Mouse (Mus musculus): Measurements from ENCODE around the gene Usp45. TPM values are rescaled to one million over a fixed set of nuclear protein-coding genes. Genes with fewer than 3 reads are reported as not detected.

The Usp45 gene
- polyA plus RNA-seq (2015; fragmentation: Nextera tagmentation; extraction: Ambion mirVana): 4.1 and 4.7 TPM in 2 replicates

DNA sequence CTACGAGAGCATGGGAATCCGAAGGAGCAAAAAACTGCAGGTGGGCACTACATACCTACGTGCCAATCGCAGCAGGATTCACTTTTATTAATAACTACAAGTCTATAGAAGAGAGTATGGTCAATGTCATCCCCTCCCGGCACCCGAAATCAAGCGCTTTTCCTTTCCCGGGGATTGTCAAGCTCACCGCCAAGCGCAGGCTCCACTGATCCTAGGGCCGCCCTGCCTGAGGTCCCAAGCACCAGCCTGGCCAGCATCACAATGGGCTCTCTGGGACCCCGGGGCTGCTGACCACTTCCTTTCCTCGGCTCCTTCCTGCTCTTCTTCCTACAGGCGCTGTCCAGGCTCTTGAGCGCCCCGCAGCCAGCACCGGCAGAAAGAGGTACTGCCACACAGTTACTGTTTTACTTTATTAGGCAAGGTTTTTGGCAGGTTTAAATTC lies at the start of gene Usp45, which contains the start of gene Tstd3:
Gene Usp45, plus strand, starts transcription at position 294 of the 442 bp plus-strand sequence.
Gene Tstd3, minus strand, starts transcription at position 350 of the 442 bp plus-strand sequence.

DNA sequence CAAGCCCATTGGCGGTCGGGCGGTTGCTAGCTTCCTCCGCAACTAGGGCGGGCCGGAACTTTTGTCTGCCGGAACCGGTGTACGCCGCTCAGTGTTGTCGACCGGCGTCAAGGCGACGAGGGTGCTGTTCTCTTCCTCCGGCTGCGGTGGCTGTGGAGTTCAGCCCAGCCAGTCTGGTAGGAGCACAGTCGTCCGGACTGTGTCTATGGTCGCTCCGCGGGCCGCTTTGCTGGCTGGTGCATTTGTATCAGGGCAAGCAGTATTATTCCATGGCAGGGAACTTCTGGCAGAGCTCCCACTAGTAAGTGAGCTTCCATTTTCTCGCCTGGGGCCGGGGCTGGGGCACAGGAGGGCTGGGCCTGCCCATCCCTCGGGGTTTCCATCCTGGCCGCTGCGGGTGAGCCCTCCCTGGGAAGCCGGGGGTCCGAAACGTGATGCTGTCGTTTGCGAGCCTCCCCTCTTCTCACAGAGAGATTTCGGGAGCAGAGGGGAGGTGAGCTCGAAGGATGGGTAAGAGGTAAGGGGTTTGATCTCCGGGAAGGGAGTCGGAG lies 39.3 kb upstream of the Usp45 start, which contains the start of gene Ccnc:
Gene Ccnc, plus strand, starts transcription at position 87 of the 551 bp plus-strand sequence.

DNA sequence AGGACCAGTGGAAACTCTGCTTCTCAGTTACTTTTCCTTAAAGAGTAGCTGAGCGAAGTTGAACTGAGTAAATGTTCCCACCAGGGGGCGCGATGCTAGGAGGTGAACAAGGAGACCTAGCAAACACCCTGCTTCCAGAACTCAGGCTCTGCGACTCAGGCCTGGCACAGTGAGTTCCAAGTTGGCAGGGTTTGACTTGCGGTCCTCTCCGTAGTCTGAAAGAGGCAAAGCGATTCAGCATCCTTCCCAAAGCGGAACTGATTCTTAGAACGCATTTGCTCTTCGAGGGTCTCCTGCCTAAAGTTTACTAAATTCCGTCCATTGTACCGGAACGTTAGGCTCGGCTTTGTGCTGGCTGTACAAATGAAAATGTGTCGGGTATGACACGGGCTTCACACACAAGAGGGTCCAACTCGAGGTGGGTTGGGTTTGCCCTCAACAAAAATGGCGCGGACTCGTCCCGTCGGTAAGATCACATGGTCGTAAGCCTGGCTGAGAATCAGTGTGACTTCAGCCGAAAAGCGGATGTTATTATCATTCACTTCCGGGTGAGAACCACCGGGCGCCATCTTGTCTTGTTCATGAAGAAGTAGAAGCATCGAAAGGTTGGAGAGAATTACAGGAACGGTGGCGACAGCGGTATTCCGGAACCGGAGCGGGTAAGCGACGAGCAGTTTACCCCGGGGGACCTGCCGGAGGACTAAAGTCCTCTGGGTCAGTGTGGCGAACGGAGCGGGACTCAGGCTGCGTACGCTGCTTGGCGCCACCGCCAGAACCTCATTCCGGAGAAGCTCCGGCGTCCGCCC lies 80.7 kb downstream of the Usp45 start, which contains the start of gene Pnisr:
Gene Pnisr, plus strand, starts transcription at position 103 of the 806 bp plus-strand sequence.

DNA sequence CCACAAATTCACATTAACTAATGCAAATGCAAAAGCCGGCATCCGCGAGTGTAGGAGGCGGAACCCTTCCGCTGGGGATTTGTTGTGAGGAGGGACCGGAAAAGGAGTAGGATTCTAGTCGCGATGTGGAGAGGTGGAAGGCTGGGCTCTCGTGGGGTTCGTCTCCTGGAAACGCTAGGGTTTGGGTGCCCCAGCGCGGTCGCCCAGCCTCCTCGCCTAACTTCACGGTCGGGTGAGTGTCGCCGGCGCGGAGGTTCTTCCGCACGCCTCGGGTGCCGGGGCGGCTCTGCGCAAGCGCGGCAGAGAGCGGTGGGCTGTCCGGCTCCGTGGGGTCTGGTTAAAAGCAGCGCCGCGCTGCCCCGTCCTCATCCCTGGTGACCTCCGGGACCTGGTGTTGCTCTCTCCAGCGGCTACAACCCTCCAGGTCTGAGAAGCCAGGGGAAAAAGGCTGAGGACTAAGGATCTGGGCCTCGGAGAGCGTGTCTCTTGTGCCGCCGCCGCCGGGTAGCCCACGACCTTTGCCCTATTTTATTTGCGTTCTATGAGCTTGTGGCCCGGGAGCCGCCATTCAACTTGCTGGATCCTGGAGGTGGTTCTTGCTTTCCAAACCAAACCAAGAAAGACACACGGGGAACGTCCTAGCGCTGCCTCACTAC lies 112.7 kb downstream of the Usp45 start, which contains the start of gene Coq3:
Gene Coq3, plus strand, starts transcription at position 109 of the 656 bp plus-strand sequence.

Other genes with a start within 250 kb of the Usp45 start
- not detected in 2 replicates for gene Prdm13, start 81.2 kb upstream of the Usp45 start, polyA plus RNA-seq (2015; fragmentation: Nextera tagmentation; extraction: Ambion mirVana)
- 17.9 and 19.3 TPM in 2 replicates for gene Ccnc, start 39.5 kb upstream of the Usp45 start, polyA plus RNA-seq (2015; fragmentation: Nextera tagmentation; extraction: Ambion mirVana)
- gene Tstd3, start 56 bp downstream of the Usp45 start, polyA plus RNA-seq (2015; fragmentation: Nextera tagmentation; extraction: Ambion mirVana): 9.2 and 11.6 TPM in 2 replicates
- 51.4 and 53.7 TPM in 2 replicates for gene Pnisr, start 80.4 kb downstream of the Usp45 start, polyA plus RNA-seq (2015; fragmentation: Nextera tagmentation; extraction: Ambion mirVana)
- 25.4 and 26.6 TPM in 2 replicates for gene Coq3, start 112.5 kb downstream of the Usp45 start, polyA plus RNA-seq (2015; fragmentation: Nextera tagmentation; extraction: Ambion mirVana)
- 0.83 and 1.1 TPM in 2 replicates for gene Faxc, start 164.2 kb downstream of the Usp45 start, polyA plus RNA-seq (2015; fragmentation: Nextera tagmentation; extraction: Ambion mirVana)

All from skeletal muscle tissue, postnatal 0 days (tissue).